Mouse (Mus musculus): ENCODE data around the gene Hpse.

Gene Hpse

DNA sequence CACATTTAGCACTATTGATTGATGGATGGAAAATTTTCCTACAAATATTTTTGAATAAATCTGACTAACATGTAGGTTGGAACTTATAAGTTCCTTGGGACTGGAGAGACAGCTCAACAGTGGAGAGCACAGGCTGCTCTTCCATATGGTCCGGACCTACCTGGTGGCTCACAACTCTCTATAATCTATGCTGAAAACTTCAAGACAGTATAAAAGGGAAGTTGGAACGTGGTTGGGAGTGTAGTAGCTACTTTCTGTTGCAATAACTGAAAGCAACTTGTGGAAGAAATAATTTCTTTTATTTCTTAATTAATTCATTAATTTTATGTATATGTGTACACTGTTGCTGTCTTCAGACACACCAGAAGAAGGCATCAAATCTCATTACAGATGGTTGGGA is 22.1 kb downstream of the Hpse start:
- DNase-seq (ENCODE audit: extremely low spot score, low read depth, low spot score), result no peak

DNA sequence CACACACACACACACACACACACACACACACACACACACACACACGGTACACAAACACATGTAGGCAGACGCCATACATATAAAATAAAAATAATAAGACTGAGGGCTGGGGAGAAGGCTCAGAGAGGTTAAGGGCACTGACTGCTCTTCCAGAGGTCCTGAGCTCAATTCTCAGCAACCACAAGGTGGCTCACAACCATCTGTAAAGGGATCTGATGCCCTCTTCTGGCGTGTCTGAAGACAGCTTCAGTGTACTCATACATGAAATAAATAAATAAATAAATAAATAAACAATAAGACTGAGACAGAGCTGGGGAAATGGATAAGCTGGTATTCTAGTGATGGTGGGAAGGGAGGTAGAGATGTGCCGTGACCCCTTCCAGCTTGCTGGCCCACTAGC is 33.9 kb downstream of the Hpse start:
- no peak for DNase-seq (ENCODE audit: extremely low spot score, low read depth, low spot score)

DNA sequence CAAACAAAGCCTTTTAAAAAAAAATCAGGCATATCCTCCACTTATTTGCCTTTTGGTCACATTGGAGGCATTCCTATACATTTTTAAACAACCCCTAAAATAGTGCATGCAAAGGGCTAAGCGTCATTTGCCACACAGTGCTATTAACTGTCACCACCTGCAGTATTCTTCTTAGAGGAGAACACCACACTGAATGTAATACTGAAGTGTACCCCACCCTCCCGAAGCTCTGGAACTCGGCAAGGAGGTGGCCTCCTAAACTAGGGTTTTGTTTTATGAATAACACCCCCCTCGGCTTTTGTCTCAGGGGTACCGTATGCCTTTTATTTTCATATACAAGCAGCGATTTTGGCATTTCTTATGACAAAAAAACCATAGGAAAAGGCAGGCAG is 39.0 kb downstream of the Hpse start:
- no peak for DNase-seq (ENCODE audit: extremely low spot score, low read depth, low spot score)

DNA sequence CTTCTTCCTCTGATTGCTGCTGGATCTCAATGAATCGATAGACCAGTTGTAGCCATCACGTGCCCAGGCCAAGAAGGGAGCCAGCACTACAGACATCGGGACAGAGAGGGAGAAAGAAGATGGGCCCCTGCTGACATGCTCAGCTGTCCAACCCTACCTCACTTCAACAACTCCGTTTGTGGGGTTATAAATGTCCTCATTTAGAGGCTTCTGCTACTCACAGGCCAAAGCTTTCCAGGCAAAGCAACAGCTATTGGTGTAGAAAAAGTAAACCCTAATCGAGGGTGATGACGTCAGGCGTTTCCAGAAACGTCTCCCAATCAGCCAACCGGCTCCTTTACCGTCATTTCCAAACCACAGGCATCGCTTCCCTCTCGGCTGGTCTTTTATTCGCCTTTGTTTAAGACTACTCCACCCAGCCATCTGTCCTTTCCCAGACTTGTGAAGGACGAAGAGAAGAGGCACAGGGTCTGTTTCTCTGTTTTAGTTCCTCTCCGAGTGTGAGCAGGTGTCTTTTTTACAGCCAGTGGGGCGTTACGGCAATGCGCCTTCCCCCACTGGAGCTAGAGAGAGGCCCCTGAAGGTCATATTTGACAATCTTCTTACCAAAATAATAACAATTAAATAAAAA is 39.5 kb downstream of the Hpse start:
- DNase-seq (ENCODE audit: extremely low spot score, low read depth, low spot score), result no peak

DNA sequence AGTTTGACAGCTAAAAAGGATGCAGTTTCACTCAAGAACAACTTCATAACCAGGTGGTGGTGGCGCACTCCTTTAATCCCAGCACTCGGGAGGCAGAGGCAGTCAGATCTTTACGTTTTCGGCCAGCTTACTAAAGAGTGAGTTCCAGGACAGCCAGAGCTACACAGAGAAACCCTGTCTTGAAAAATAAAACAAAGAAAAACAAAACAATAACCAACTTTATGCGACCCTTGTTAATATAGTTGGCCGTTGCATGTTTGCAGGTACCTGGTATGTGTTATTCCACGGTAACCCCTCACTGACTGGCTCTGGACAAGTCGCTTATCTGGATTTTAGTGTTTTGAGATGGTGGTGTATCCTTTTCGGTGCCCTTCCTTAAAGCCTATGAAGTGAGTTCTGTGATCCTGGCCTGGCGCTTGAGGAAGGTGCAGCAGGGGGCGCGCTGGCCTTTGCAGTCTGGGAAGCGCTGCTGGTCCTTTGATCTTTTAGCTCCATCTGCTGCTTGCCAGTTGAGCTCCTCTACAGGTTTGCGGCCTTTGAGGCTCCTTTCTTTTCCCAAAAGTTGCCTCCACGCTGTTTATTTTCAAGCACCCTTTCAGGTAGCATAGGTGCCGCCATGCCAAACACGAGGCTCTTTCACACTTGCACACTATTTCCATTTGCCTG is 44.7 kb downstream of the Hpse start, which contains the start of gene Coq2:
Gene Coq2 (minus strand): TSS at position 430 of the 666 bp plus-strand sequence.
- peak; percentile 54 for DNase-seq (ENCODE audit: extremely low spot score, low read depth, low spot score)

DNA sequence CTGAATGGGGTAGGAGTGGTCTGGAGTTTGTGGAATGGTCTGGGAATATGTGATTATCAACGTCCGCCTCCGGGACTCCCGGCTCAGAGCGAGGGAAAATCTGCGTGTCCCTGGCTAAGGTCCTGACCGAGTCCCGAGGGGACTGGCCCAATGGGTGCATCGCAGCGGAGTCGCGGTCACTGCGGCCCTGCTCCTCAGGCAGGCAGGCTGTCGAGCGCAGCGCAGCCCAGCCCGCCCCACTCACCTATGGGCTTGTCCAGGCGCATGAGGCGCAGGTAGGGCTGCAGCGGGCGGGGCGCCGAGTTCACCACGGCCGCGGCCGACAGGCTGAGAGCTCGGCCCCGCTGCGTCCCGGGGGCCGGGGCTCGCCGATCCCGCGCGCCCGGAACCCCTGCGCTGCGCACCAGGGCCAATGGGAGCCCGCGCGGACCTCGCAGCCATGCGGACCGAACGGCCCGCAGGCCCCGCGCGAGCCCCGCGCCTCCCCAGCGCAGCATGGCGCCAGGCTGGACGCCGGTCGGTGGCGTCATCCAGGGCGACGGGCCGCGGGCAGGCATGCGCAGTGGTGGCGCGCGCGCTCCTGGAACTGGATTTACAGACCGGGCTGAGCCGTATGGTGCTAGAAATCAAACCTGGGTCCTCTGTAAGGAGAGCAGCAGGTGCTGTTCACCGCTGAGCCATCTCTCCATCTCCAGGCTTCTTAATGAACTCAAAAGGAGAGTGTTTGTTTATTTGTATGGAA is 45.6 kb downstream of the Hpse start:
- DNase-seq (ENCODE audit: extremely low spot score, low read depth, low spot score), result no peak

DNA sequence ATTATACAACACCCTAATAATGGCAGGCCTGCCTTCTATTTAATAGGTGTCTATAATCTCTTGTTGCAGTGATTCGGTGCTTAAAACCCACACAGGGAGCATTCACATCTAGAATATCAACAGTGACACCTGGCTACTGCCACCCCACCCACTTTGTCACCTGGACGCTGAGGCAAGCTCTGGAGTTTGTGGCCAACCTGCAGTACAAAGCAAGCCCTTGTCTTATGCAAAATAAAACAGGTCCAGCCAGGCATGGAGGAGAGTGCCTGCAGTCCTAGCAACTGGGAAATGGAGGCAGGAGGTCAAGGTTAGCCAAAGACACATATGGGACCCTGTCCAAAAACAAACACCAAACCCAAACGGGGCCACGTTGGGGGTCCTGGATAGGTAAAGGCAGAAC is 47.1 kb downstream of the Hpse start:
- DNase-seq (ENCODE audit: extremely low spot score, low read depth, low spot score), result no peak

DNA sequence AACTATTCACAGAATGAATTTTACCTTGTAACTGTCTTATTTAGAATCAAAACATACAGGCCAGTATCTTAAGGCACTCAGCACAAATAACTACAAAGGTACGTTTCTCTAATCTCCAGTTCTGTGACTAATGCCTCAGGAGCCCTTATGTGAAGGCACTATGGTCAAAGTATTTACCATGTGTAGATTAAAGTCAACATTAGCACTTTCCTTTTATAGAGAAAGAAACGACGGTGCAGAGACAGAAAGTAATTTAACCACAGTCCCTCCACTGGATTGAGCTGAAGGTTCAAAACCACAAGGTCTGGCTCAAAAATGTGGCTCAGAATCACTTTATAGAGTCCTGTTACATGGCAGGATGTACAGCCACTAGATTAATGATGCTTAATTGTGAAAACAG is 47.6 kb downstream of the Hpse start:
- no peak for DNase-seq (ENCODE audit: extremely low spot score, low read depth, low spot score)

DNA sequence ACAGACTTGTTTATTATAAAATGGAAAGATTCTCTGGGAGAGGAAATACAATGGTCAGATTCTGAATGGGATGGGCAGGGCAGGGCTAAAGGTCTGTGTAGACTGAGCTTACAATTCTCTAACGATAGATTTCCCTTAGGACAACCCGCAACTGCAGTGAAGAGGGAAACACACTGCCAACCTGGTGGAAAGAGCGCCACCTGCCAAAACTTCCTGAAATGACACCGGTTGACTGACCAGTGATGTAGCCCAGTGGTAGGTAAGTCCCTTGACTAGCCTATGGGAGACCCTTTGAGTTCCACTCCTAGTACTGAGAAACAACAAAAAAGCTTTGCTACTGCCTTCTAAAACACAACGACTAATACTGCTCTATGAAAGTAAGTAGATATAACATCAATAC is 48.1 kb downstream of the Hpse start:
- DNase-seq (ENCODE audit: extremely low spot score, low read depth, low spot score), result no peak

DNA sequence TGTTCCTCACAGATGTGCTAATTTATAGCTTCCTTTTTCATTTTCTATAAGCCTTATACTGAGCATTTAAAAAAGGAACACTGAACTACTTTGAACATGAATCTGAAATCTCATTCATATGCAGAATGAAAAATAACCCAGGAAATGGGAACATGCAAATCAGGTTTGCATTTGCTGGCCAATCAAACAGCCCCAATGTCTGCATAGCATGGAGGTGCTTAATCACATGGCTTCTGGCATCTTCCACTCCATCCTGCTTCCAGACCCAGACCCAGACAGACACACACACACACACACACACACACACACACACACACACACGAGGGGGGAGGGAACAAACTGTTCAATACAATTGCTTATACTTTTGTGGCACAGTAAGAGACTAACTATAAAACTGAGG is 52.6 kb downstream of the Hpse start:
- no peak for DNase-seq (ENCODE audit: extremely low spot score, low read depth, low spot score)

DNA sequence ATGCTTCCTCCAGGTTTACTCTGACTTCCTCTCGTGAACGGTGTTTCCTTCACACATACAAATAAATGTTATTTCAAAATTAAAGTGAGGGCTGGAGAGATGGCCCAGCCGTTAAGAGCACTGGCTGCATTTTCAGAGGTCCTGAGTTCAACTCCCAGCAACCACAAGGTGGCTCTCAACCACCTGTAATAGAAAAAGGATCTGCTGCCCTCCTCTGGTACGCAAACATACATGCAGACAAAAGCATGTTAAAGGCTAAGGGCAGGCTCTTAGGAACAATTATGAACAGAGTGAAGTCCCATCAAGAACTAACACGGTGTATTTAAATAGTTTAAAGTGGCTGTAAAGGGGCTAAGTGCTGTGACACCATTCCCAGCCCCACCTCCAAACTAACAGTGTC is 55.7 kb downstream of the Hpse start:
- DNase-seq (ENCODE audit: extremely low spot score, low read depth, low spot score), result no peak

DNA sequence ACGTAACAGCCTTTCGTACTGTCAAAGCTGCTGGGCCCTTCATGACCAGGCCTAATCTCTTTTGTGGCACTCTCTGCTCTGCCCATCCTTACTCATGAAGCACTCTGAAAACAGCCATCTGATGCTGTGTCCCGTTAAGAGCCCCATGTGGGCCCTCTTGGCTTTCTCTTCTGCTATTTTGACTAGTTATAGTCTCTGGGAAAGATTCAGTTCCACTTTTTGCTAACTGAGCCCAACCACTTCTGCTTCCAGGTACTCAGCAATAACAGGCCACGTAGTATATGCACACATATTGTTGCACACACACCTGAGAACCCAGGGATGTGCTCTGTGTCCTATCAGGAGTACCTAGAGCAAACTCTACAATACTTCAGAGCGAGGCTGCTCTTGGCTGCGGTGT is 56.5 kb downstream of the Hpse start:
- DNase-seq (ENCODE audit: extremely low spot score, low read depth, low spot score), result no peak

DNA sequence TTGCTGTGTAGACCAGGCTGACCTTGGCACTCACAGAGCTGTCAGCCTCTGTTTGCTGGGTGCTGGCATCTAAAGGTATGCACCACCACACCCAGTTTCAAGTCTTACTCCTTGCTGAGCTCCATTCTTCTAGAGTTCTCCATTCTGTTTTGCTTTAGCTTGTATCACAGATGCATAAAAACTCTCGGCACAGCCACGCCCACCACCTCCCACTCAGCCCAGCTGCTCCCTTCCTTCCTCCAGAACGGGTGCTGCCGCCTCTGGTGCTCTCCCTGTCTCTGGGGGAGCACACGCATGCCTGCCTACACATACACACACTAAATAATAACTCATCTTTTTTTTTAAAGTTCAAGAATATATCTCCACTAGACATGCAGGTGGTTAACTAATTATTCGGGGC is 61.1 kb downstream of the Hpse start:
- no peak for DNase-seq (ENCODE audit: extremely low spot score, low read depth, low spot score)

DNA sequence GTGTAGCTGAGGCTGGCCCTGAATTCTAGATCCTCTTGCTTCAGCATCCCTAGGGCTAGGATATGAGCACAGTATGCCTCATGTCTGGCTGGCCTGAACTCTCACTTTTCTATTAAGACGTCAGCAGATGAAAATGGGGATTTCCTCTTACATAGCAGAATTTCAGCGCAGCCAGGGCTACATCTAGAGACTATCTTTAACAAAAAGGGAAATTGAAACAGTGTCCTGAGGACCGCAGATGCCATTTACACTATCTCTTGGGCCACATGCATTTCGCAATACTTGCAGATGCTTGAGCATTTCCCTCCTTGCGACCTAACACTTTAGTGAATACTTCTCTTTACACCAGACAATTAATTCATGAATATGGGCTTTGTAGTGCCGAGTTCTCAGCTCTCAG is 63.2 kb downstream of the Hpse start:
- no peak for DNase-seq (ENCODE audit: extremely low spot score, low read depth, low spot score)

DNA sequence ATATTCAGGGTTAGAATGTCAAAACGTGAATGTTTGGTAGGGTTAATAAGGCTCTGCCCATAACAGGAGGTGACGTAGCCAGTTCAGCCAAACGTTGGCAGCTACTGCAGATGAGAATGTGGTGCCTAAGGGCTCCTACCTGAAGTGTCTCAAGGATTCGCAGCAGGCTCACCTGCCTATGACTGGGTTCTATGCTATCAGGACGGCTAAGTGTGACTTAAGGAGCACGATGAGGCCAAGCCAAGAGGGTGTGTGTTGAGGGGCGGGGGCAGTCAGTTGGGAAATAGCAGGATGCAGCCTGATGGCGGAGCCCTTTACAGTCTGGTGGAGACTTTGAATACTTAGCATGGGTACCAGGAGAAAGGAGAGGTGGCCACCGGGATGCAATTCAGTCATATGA is 67.2 kb downstream of the Hpse start:
- no peak for DNase-seq (ENCODE audit: extremely low spot score, low read depth, low spot score)

DNA sequence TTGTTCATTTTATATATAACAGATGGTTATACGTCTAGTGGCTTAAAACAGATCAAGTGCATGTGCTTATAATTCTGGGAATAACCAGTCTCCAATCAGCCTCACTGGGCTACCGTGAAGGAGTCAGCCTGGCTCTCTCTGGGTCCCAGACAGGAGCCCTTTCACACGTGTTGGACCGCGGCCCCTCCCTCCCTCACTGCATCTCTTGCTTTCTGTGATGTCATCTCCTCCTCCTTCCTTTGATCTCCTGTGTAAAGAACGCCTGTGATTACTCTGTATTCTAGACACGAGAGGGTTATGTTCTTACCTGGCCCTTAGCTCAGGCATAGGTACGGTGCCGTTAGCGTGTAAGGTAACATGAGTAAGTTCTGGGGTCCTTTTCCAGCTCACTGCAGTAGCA is 68.0 kb downstream of the Hpse start:
- no peak for DNase-seq (ENCODE audit: extremely low spot score, low read depth, low spot score)

DNA sequence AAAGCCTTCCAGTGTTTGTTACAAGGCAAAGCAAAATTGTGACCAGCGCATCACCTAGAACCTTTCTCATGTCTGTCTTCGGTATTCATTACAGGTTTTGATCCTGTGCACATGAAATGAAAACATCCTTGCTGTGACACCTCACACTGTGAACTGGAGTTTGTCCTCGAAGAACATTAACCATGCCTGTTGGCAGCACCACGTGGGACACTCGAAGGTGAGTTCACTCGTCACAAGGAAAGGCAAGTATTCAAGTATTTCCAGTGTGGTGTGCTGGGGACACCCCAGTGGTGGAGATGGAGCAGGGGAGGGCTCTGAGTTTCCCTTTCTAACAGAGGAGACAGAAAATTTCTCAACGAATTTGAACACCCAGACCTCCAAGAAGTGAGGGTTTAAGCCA is 68.5 kb downstream of the Hpse start:
- DNase-seq (ENCODE audit: extremely low spot score, low read depth, low spot score), result no peak

DNA sequence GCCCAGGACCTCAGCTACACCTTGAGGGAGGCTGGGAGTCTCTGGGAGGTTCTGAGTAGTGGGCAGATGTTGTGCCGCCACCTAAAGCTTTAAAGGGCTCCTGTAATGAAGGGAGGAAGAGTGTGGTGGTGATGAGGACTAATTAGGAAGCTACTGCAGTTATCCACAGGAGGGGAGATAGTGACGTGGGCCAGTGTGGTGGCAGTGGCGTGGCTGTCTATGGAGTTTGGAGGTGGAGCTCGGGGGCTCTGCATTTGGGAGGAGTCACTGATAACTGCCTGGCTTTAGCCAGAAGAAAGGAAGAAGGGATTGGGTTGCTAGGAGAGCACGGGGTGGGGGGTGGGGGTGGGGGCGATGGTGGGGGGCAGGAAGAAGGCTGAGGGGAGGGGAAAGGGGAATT is 71.0 kb downstream of the Hpse start:
- no peak for DNase-seq (ENCODE audit: extremely low spot score, low read depth, low spot score)

DNA sequence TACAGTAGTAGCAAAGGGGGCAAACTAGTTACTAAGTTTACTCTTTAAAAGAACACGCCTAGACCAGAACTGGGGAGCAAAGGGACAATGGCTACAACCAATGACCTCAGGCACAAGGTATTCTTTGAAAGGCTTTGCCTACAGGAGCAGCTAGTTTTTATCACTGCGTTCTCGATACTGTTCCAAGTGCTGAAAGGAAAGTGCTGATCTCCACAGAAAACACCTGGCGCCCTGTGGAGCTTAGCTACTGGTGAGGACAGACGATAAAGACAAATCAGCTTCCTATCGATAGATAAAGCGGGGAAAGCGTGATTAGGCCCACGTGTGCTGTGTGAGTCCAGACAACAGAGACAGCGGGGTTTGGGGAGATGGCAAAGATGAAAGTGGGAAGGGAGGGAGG is 71.5 kb downstream of the Hpse start:
- DNase-seq (ENCODE audit: extremely low spot score, low read depth, low spot score), result no peak

DNA sequence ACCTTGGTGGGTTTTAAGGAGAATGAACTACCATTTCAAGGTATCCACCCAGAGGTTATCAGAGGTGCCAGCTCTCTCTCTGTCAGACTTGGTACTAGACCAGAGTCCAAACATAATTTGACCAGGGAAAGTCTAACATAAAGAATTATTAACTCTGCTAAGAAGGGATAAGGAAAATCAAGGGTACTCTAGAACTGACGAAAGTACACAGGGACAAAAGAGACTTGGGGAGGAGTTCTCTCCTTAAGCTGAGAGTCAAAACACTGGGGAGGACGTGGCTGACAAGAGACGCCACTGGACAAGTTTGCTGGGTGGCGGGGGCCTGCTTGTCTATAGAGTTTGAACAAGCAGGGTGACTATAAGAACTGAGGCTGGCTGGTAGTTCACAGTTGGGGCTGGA is 73.0 kb downstream of the Hpse start:
- DNase-seq (ENCODE audit: extremely low spot score, low read depth, low spot score), result no peak

DNA sequence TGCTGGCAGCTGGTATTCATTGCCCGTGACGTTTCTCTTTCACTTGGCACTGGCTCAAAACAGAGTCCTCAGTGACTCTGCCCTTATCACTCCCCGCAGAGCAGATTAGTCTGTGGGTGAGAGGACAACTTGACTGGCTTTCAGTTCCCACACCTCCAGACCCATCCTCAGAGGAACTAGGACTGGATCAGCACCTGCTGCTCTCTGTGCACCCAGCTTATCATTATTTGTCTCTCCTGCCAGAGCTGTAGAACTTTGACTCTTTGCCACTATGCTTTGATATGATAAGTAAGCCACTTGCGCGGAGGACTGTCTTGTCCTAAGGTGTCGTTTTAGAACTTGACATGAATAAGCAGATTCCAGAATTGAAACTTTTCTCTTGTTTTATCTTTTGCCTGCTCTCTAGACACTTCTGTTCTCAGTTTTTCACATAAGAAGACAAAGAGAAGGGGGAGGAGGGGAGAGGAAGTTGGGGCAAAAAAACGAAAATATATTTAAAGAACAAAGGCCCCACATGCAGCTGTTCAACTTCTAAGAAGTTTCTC is 75.5 kb downstream of the Hpse start:
- no peak for DNase-seq (ENCODE audit: extremely low spot score, low read depth, low spot score)

Measured in hindlimb bud, embryonic 11.5 days (tissue).